Mouse (Mus musculus) intestine, embryonic 15.5 days (tissue): ENCODE data around the gene Prdm8. TPM values are rescaled to one million over a fixed set of nuclear protein-coding genes. Genes with fewer than 3 reads are reported as not detected.

Source experiments
- ATAC-seq: fragments of 200-750 bp; cut with Nextera tagmentation; 2 replicates; pipeline ENCODE4 v1.8.0; 2017; ENCODE audit warnings: moderate TSS enrichment, moderate library complexity
- H3K27ac ChIP-seq: fragments of 300-500 bp; sonication (generic); 2 replicates; pipeline ENCODE4 v1.5.1; 2015; ENCODE audit warnings: mild to moderate bottlenecking, inconsistent platforms
- H3K27me3 ChIP-seq: fragments of 300-500 bp; sonication (generic); replicated peaks from 2 replicates; pipeline ENCODE4 v1.6.1; 2015; ENCODE audit warnings: inconsistent platforms
- H3K36me3 ChIP-seq: fragments of 300-500 bp; sonication (generic); 2 replicates; pipeline ENCODE4 v1.6.1; 2015; ENCODE audit warnings: inconsistent platforms
- H3K4me1 ChIP-seq: fragments of 300-500 bp; sonication (generic); replicated peaks from 2 replicates; pipeline ENCODE4 v1.6.1; 2015; ENCODE audit warnings: inconsistent platforms
- H3K4me2 ChIP-seq: fragments of 300-500 bp; sonication (generic); replicated peaks from 2 replicates; pipeline ENCODE4 v1.6.1; 2015; ENCODE audit warnings: mild to moderate bottlenecking, inconsistent platforms
- H3K4me3 ChIP-seq: fragments of 300-500 bp; sonication (generic); replicated peaks from 2 replicates; pipeline ENCODE4 v1.5.1; 2015; ENCODE audit warnings: inconsistent platforms
- H3K9ac ChIP-seq: fragments of 300-500 bp; sonication (generic); 2 replicates; pipeline ENCODE4 v1.6.1; 2015; ENCODE audit warnings: inconsistent platforms
- H3K9me3 ChIP-seq: fragments of 300-500 bp; sonication (generic); 2 replicates; pipeline ENCODE4 v1.6.1; 2016; ENCODE audit warnings: inconsistent platforms
- WGBS: fragments of 180-500 bp; shearing (Covaris S2); methylation state at CpG from one replicate; pipeline ENCODE4 v1.1.7; 2015; 5-methylcytosine and 5-hydroxymethylcytosine counted together
- polyA plus RNA-seq: library from polyadenylated mRNA; unstranded; fragments of >200 nt; fragmentation: Nextera tagmentation; extraction: Ambion mirVana; gene quantifications from 2 replicates; pipeline ENCODE4 v1.2.1, GENCODE M21; 2015

Gene Prdm8
- polyA plus RNA-seq, 1 experiment from 2014 or later, result not detected

GRCm38 (mm10) chr5:98189181-98190180 is 22.5 kb downstream of the Prdm8 start:
- Histone ChIP-seq H3K9me3 (no peaks in the 10 kb centered on the region), H3K4me2 (peak overlapping the region; percentile 37), H3K9ac (no peak overlapping the region), H3K4me3 (no peak overlapping the region), H3K4me1 (peaks cover 24% of the 10 kb centered on the region), H3K36me3 (no peaks in the 10 kb centered on the region), H3K27ac (no peak overlapping the region), H3K27me3 (peaks cover 52% of the 10 kb centered on the region)
- WGBS, result 2% methylated on average over 31 of the region's 31 CpGs
- ATAC-seq, result no peak

- WGBS, result 35% methylated on average over 4 of the region's 4 CpGs
- H3K9ac ChIP-seq, result no peak overlapping the region
- H3K9me3 ChIP-seq, result no peaks in the 10 kb centered on the region
- H3K27me3 ChIP-seq, result peaks cover 29% of the 10 kb centered on the region
- H3K4me2 ChIP-seq, result no peak overlapping the region
- H3K27ac ChIP-seq, result no peak overlapping the region
- H3K36me3 ChIP-seq, result no peaks in the 10 kb centered on the region
- no peak for ATAC-seq
- no peak overlapping the region for H3K4me3 ChIP-seq
- peaks cover 8% of the 10 kb centered on the region; the same call in 1 of the 2 replicates for H3K4me1 ChIP-seq
Measured at GRCm38 (mm10) chr5:98192295-98192983, 25.4 kb downstream of the Prdm8 start.

DNA sequence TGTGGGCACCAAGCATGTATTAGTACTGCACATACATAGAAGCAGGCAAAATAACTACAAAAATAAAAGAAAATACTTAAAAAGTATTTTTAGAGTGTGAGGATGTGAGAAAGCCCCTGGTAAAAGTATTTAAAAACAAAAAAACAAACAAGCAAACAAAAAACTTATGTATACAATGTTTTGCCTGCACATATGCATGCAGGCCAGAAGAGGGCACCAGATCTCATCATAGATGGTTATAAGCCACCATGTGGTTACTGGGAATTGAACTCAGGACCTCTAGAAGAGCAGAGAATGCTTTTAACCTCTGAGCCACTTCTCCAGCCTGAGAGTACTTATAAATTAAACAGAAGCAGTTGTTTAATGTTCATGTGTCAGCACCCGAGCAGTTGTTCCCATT is 28.0 kb downstream of the Prdm8 start:
- no peaks in the 10 kb centered on the region for H3K9me3 ChIP-seq
- no peak overlapping the region for H3K4me3 ChIP-seq
- ATAC-seq, result no peak
- WGBS, result 56% methylated on average over 1 of the region's 1 CpGs
- no peak overlapping the region for H3K4me2 ChIP-seq
- no peaks in the 10 kb centered on the region for H3K36me3 ChIP-seq
- peaks cover 4% of the 10 kb centered on the region for H3K27me3 ChIP-seq
- H3K4me1 ChIP-seq, result 0 out of 2 replicates have a peak, but pooled peaks cover 1% of the 10 kb centered on the region
- no peak overlapping the region for H3K27ac ChIP-seq
- H3K9ac ChIP-seq, result no peak overlapping the region

DNA sequence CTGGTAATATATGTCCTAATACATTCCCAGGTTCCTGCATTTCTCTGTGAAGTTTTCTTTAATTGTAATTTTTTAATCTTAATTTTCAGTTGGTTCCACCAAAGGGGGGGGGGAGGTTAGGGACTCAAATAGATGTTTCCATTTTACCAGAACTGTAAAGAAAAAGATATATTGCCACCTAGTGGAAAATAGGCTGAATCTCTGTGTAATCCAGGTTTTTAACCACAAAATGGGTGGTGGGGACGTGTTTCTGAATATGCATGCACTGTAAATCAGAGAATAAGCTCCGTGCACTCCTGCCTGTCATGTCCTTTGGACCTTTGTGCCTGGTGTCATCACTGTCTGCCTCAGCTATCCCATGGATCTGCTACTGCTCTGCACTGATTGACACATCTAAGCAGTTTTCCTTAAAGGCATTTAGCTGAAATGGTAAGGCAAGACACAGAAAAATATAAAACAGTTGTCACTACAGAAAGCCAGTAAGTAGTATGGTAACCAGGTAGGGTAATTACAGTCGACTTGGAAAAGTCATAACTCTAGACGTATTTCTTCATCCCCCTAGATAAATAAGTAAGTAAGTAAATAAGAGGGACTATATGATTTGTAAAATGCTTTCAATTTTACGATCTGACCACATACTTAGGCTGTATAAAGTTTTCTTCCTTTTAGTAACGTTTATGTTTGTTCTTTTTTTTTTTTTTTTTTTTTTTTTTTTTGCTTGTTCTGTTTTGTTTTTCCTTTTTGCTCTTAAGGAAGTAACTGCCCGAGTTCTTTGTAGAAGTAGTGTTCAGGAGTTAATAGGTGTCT is 31.6 kb downstream of the Prdm8 start:
- H3K9me3 ChIP-seq, result no peaks in the 10 kb centered on the region
- no peak overlapping the region for H3K27ac ChIP-seq
- no peaks in the 10 kb centered on the region for H3K27me3 ChIP-seq
- no peak for ATAC-seq
- H3K4me2 ChIP-seq, result no peak overlapping the region
- H3K4me3 ChIP-seq, result no peak overlapping the region
- no peaks in the 10 kb centered on the region for H3K36me3 ChIP-seq
- no peak overlapping the region for H3K9ac ChIP-seq
- no peaks in the 10 kb centered on the region for H3K4me1 ChIP-seq
- 50% methylated on average over 7 of the region's 7 CpGs for WGBS

GRCm38 (mm10) chr5:98199219-98199552 is 32.2 kb downstream of the Prdm8 start:
- no peak overlapping the region for H3K27ac ChIP-seq
- no peak for ATAC-seq
- H3K9me3 ChIP-seq, result no peaks in the 10 kb centered on the region
- no peak overlapping the region for H3K4me2 ChIP-seq
- H3K36me3 ChIP-seq, result no peaks in the 10 kb centered on the region
- H3K4me1 ChIP-seq, result no peaks in the 10 kb centered on the region
- H3K9ac ChIP-seq, result no peak overlapping the region
- 44% methylated on average over 7 of the region's 7 CpGs for WGBS
- no peak overlapping the region for H3K4me3 ChIP-seq
- no peaks in the 10 kb centered on the region for H3K27me3 ChIP-seq

GRCm38 (mm10) chr5:98201606-98202005 is 34.6 kb downstream of the Prdm8 start:
- Histone ChIP-seq H3K9me3 (no peaks in the 10 kb centered on the region), H3K4me2 (no peak overlapping the region), H3K4me3 (no peak overlapping the region), H3K4me1 (no peaks in the 10 kb centered on the region), H3K27ac (no peak overlapping the region), H3K36me3 (no peaks in the 10 kb centered on the region), H3K27me3 (no peaks in the 10 kb centered on the region), H3K9ac (no peak overlapping the region)
- 61% methylated on average over 3 of the region's 3 CpGs for WGBS
- no peak for ATAC-seq

GRCm38 (mm10) chr5:98202996-98203395 is 36.0 kb downstream of the Prdm8 start:
- Histone ChIP-seq H3K4me3 (no peak overlapping the region), H3K27me3 (no peaks in the 10 kb centered on the region), H3K4me1 (no peaks in the 10 kb centered on the region), H3K9me3 (no peaks in the 10 kb centered on the region), H3K27ac (no peak overlapping the region), H3K4me2 (no peak overlapping the region), H3K9ac (no peak overlapping the region), H3K36me3 (no peaks in the 10 kb centered on the region)
- WGBS, result 16% methylated on average over 4 of the region's 4 CpGs
- no peak for ATAC-seq

DNA sequence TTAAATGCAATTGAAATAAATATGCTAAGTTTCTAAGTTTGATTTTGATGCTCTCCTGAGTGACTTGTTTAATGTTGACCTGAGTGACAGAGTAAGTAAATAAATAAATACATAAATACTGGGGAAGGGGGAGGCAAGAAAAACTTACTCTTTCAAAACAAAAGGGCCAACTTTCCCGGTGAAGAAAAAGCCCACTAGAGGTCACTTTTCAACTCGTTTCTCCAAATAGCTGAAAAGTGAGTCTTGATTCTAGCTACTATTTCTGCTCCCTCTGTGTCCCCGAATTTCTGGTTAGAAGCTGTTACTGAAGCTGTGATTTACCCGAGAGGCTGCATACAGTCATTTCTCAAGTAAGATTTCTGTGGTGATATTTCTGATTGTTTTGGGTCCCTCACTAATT is 45.5 kb downstream of the Prdm8 start:
- H3K27ac ChIP-seq, result no peak overlapping the region
- no peaks in the 10 kb centered on the region for H3K27me3 ChIP-seq
- no peak for ATAC-seq
- WGBS, result 73% methylated on average over 4 of the region's 4 CpGs
- no peaks in the 10 kb centered on the region for H3K4me1 ChIP-seq
- H3K4me3 ChIP-seq, result no peak overlapping the region
- H3K9me3 ChIP-seq, result no peaks in the 10 kb centered on the region
- H3K36me3 ChIP-seq, result no peaks in the 10 kb centered on the region
- H3K9ac ChIP-seq, result no peak overlapping the region
- no peak overlapping the region for H3K4me2 ChIP-seq

DNA sequence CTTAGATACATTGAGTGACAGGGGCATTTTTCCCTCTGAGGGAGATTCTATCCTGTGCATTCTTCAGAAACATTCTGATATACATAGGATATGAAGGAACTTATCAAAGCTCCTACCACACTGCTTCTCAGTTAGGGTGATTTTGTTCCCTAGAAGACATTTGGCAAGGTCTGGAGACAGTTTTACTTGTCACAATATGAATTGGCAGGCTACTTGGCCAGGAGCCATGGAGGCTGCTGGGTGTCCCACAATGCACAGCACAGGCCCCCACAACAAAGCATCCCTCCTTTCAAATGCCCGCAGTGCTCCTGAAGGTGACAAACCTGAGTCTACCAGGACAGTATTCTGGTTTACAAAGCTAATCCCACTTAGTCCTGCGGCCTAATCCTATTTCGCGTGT is 55.0 kb downstream of the Prdm8 start:
- H3K27me3 ChIP-seq, result no peaks in the 10 kb centered on the region
- H3K9me3 ChIP-seq, result no peaks in the 10 kb centered on the region
- H3K4me1 ChIP-seq, result no peaks in the 10 kb centered on the region
- H3K4me2 ChIP-seq, result no peak overlapping the region
- no peak overlapping the region for H3K27ac ChIP-seq
- no peak overlapping the region for H3K4me3 ChIP-seq
- H3K9ac ChIP-seq, result no peak overlapping the region
- WGBS, result 69% methylated on average over 4 of the region's 4 CpGs
- no peak for ATAC-seq
- no peaks in the 10 kb centered on the region for H3K36me3 ChIP-seq

GRCm38 (mm10) chr5:98226710-98227109 is 59.7 kb downstream of the Prdm8 start:
- Histone ChIP-seq H3K27me3 (no peaks in the 10 kb centered on the region), H3K36me3 (no peaks in the 10 kb centered on the region), H3K4me3 (no peak overlapping the region), H3K9ac (no peak overlapping the region), H3K4me1 (no peaks in the 10 kb centered on the region), H3K9me3 (no peaks in the 10 kb centered on the region), H3K27ac (no peak overlapping the region), H3K4me2 (no peak overlapping the region)
- 83% methylated on average over 2 of the region's 2 CpGs for WGBS
- no peak for ATAC-seq

- H3K27me3 ChIP-seq, result no peaks in the 10 kb centered on the region
- WGBS, result 77% methylated on average over 6 of the region's 6 CpGs
Measured at GRCm38 (mm10) chr5:98229456-98229855, 62.5 kb downstream of the Prdm8 start.

DNA sequence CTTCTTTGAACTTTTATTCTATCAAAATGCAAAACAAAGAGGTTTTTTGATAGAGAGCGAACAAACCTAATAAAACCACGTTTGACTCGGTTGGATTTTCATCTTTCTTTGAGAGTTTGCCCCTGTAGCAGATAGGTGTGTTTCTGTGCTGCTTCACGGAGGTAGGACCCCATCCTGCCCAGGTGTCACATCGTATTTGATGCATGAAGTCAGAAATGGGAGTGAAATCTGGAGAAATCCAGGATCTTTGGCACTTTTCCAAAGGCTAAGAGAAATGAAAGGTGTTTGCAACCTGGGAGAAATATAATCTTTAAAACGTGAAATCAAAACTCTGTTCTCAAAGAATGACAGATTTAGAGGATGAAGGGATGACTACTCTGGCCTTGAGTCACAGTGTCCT is 71.5 kb downstream of the Prdm8 start:
- H3K36me3 ChIP-seq, result no peaks in the 10 kb centered on the region
- H3K4me1 ChIP-seq, result no peaks in the 10 kb centered on the region
- no peaks in the 10 kb centered on the region for H3K27me3 ChIP-seq
- H3K4me2 ChIP-seq, result no peak overlapping the region
- H3K9me3 ChIP-seq, result no peaks in the 10 kb centered on the region
- no peak overlapping the region for H3K4me3 ChIP-seq
- 81% methylated on average over 6 of the region's 6 CpGs for WGBS
- no peak overlapping the region for H3K27ac ChIP-seq
- no peak for ATAC-seq
- no peak overlapping the region for H3K9ac ChIP-seq

More at GRCm38 (mm10) chr5:98229456-98229855, 62.5 kb downstream of the Prdm8 start:
- Histone ChIP-seq H3K4me1 (no peaks in the 10 kb centered on the region), H3K27ac (no peak overlapping the region), H3K4me2 (no peak overlapping the region), H3K9ac (no peak overlapping the region), H3K36me3 (no peaks in the 10 kb centered on the region), H3K4me3 (no peak overlapping the region), H3K9me3 (no peaks in the 10 kb centered on the region)
- no peak for ATAC-seq
